Mouse (Mus musculus) MEL (cell line): Measurements from ENCODE around the gene Atrip. TPM values are rescaled to one million over a fixed set of nuclear protein-coding genes. Genes with fewer than 3 reads are reported as not detected.

ENCODE experiments used
- DNase-seq: peaks from one replicate; pipeline ENCODE4 v3.0.0; 2011; ENCODE audit warnings: low read depth, low spot score
- H3K27ac ChIP-seq: 2 replicates; pipeline ENCODE4 v1.5.1; 2012; ENCODE audit warnings: low read depth, mild to moderate bottlenecking, control low read depth, low read length, moderate library complexity; ENCODE audit not compliant: control insufficient read depth
- H3K27me3 ChIP-seq, 2 experiments: fragments of 150-350 bp in 1 of 2; sonication (generic) in 1 of 2; 2 replicates each; pipeline ENCODE4 v1.6.1; 2012; ENCODE audit warnings: low read length in 2 of 2, mild to moderate bottlenecking in 2 of 2, improper control_type of control experiment in 1 of 2, moderate library complexity in 1 of 2; ENCODE audit not compliant: insufficient read depth in 2 of 2, control insufficient read depth in 1 of 2
- H3K36me3 ChIP-seq, 2 experiments: 2 replicates each; pipeline ENCODE4 v1.6.1; 2012 to 2014; ENCODE audit warnings: low read length in 2 of 2, improper control_type of control experiment in 1 of 2, inconsistent platforms in 1 of 2, mild to moderate bottlenecking in 1 of 2; ENCODE audit not compliant: insufficient read depth in 2 of 2, control insufficient read depth in 1 of 2
- H3K4me1 ChIP-seq, 2 experiments: fragments of 150-350 bp in 1 of 2; sonication (generic) in 1 of 2; 2 replicates each; pipeline ENCODE4 v1.6.1; 2012; ENCODE audit warnings: low read length in 2 of 2, improper control_type of control experiment in 1 of 2, mild to moderate bottlenecking in 1 of 2; ENCODE audit not compliant: insufficient read depth in 2 of 2, control insufficient read depth in 1 of 2
- H3K4me3 ChIP-seq, 2 experiments: fragments of 150-350 bp in 1 of 2; sonication (generic) in 1 of 2; 2 replicates each; pipeline ENCODE4 v1.5.1; 2012; ENCODE audit warnings: low read depth in 2 of 2, low read length in 2 of 2, mild to moderate bottlenecking in 2 of 2, moderate library complexity in 2 of 2, control low read depth in 1 of 2, improper control_type of control experiment in 1 of 2; ENCODE audit not compliant: control insufficient read depth in 1 of 2, insufficient read depth in 1 of 2
- H3K79me2 ChIP-seq: 2 replicates; pipeline ENCODE4 v1.6.1; 2012; ENCODE audit warnings: mild to moderate bottlenecking, low read length, moderate library complexity; ENCODE audit not compliant: control insufficient read depth, poor library complexity, insufficient read depth
- H3K9ac ChIP-seq: 2 replicates; pipeline ENCODE4 v1.6.1; 2012; ENCODE audit warnings: low read depth, mild to moderate bottlenecking, control low read depth, low read length, moderate library complexity; ENCODE audit not compliant: control insufficient read depth, poor library complexity, severe bottlenecking
- H3K9me3 ChIP-seq: fragments of 150-350 bp; sonication (generic); replicated peaks from 2 replicates; pipeline ENCODE4 v1.6.1; 2012; ENCODE audit warnings: mild to moderate bottlenecking, low read length, improper control_type of control experiment, moderate library complexity; ENCODE audit not compliant: insufficient read depth
- BHLHE40 ChIP-seq: IDR thresholded peaks from 2 replicates; pipeline ENCODE4 v1.6.1; 2012; ENCODE audit warnings: low read depth, mild to moderate bottlenecking, inconsistent platforms, low read length, improper control_type of control experiment, borderline replicate concordance
- CHD2 ChIP-seq: IDR thresholded peaks from 2 replicates; pipeline ENCODE4 v1.6.1; 2011; ENCODE audit warnings: low read length, improper control_type of control experiment
- E2F4 ChIP-seq: IDR thresholded peaks from 2 replicates; pipeline ENCODE4 v1.6.1; 2011; ENCODE audit warnings: low read depth, low read length, improper control_type of control experiment, borderline replicate concordance
- GABPA ChIP-seq: IDR thresholded peaks from 2 replicates; pipeline ENCODE4 v1.6.1; 2012; ENCODE audit warnings: low read depth, mild to moderate bottlenecking, inconsistent platforms, low read length, improper control_type of control experiment, moderate library complexity
- GATA1 ChIP-seq: IDR thresholded peaks from 2 replicates; pipeline ENCODE4 v1.6.1; 2011; ENCODE audit warnings: low read depth, low read length, improper control_type of control experiment
- KAT2A ChIP-seq: conservative IDR thresholded peaks from 2 replicates; pipeline ENCODE4 v1.6.1; 2012; ENCODE audit warnings: low read depth, low read length, improper control_type of control experiment, inconsistent platforms
- MAFK ChIP-seq: IDR thresholded peaks from 2 replicates; pipeline ENCODE4 v1.6.1; 2011; ENCODE audit warnings: low read depth, mild to moderate bottlenecking, low read length, improper control_type of control experiment, borderline replicate concordance
- MAZ ChIP-seq: IDR thresholded peaks from 2 replicates; pipeline ENCODE4 v1.6.1; 2012; ENCODE audit warnings: low read depth, mild to moderate bottlenecking, inconsistent platforms, low read length, improper control_type of control experiment
- MEF2A ChIP-seq: IDR thresholded peaks from 2 replicates; pipeline ENCODE4 v1.6.1; 2014; ENCODE audit warnings: low read depth, mild to moderate bottlenecking, inconsistent platforms, low read length, improper control_type of control experiment; ENCODE audit not compliant: poor library complexity, insufficient replicate concordance, severe bottlenecking; ENCODE audit errors: extremely low read depth
- MYC ChIP-seq: IDR thresholded peaks from 2 replicates; pipeline ENCODE4 v1.6.1; 2011; ENCODE audit warnings: low read depth, mild to moderate bottlenecking, low read length, improper control_type of control experiment, moderate library complexity
- NRF1 ChIP-seq: IDR thresholded peaks from 2 replicates; pipeline ENCODE4 v1.6.1; 2014; ENCODE audit warnings: low read depth, mild to moderate bottlenecking, inconsistent platforms, low read length, improper control_type of control experiment, moderate library complexity; ENCODE audit not compliant: poor library complexity, insufficient read depth, severe bottlenecking
- POLR2A ChIP-seq, 2 experiments: IDR thresholded peaks; 2 replicates each; pipeline ENCODE4 v1.6.1; 2011 to 2012; ENCODE audit warnings: low read length in 2 of 2, mild to moderate bottlenecking in 2 of 2, control low read depth in 1 of 2, improper control_type of control experiment in 1 of 2, low read depth in 1 of 2, moderate library complexity in 1 of 2; ENCODE audit not compliant: control insufficient read depth in 1 of 2, insufficient read depth in 1 of 2, poor library complexity in 1 of 2
- POLR2AphosphoS2 ChIP-seq: IDR thresholded peaks from 2 replicates; pipeline ENCODE4 v1.6.1; 2011; ENCODE audit warnings: low read length, improper control_type of control experiment
- POLR2AphosphoS5 ChIP-seq: IDR thresholded peaks from 2 replicates; pipeline ENCODE4 v1.6.1; 2012; ENCODE audit warnings: low read depth, borderline replicate concordance, mild to moderate bottlenecking, inconsistent platforms, low read length, moderate library complexity, mixed read lengths
- TAL1 ChIP-seq: IDR thresholded peaks from 2 replicates; pipeline ENCODE4 v1.6.1; 2012; ENCODE audit warnings: mild to moderate bottlenecking, inconsistent platforms, low read length, moderate library complexity, mixed read lengths
- TCF12 ChIP-seq: IDR thresholded peaks from 2 replicates; pipeline ENCODE4 v1.6.1; 2014; ENCODE audit warnings: low read depth, mild to moderate bottlenecking, inconsistent platforms, low read length, improper control_type of control experiment, moderate library complexity
- ZC3H11A ChIP-seq: IDR thresholded peaks from 2 replicates; pipeline ENCODE4 v1.6.1; 2012; ENCODE audit warnings: low read depth, mild to moderate bottlenecking, inconsistent platforms, low read length, improper control_type of control experiment
- ZKSCAN1 ChIP-seq: IDR thresholded peaks from 2 replicates; pipeline ENCODE4 v1.6.1; 2012; ENCODE audit warnings: low read depth, mild to moderate bottlenecking, inconsistent platforms, low read length, improper control_type of control experiment, moderate library complexity
- polyA plus RNA-seq, 2 experiments: library from polyadenylated mRNA; stranded (reverse) in 1 of 2; unstranded in 1 of 2; fragments of >175 nt in 1 of 2; fragments of >200 nt in 1 of 2; gene quantifications; 2 replicates each; pipeline versions ENCODE4 v1.2.1 to v1.2.4; 2012; ENCODE audit warnings: low replicate concordance in 2 of 2, low read depth in 1 of 2; ENCODE audit not compliant: insufficient read length in 2 of 2, insufficient read depth in 1 of 2, missing spikeins in 1 of 2
- total RNA-seq: library from RNA; depleted of rRNA; stranded (reverse); fragments of 300-350 nt; gene quantifications from 2 replicates; pipeline ENCODE4 v1.2.3, GENCODE M21; 2012

The Atrip gene
- total and polyA plus RNA-seq, 3 experiments, result 18.4 to 35.3 TPM; not detected in 1

GRCm38 (mm10) chr9:109103250-109103649, 29.3 kb upstream of the Atrip start:
- TF ChIP-seq MAFK, result no peak
- TF ChIP-seq ZC3H11A, result no peak
- no peak for TF ChIP-seq POLR2AphosphoS5
- no peak for TF ChIP-seq MAZ
- no peak for TF ChIP-seq MYC
- no peak for TF ChIP-seq POLR2AphosphoS2
- no peak for TF ChIP-seq KAT2A
- TF ChIP-seq, all 39 proteins: peak for 0
- no peaks in the 10 kb centered on the region for H3K27me3 ChIP-seq
- DNase-seq, result no peak
- no peaks in the 10 kb centered on the region for H3K79me2 ChIP-seq
- H3K9ac ChIP-seq, result no peak overlapping the region
- no peaks in the 10 kb centered on the region for H3K9me3 ChIP-seq
- H3K4me3 ChIP-seq, result no peak overlapping the region
- no peak overlapping the region for H3K27ac ChIP-seq
- H3K36me3 ChIP-seq, result no peaks in the 10 kb centered on the region
- no peaks in the 10 kb centered on the region for H3K4me1 ChIP-seq

- no peak overlapping the region for H3K4me3 ChIP-seq
- no peaks in the 10 kb centered on the region for H3K79me2 ChIP-seq
- TF ChIP-seq E2F4, result no peak
- TF ChIP-seq TCF12, result no peak
- TF ChIP-seq GATA1, result no peak
- no peak for TF ChIP-seq TAL1
- TF ChIP-seq ZKSCAN1, result no peak
- no peak for TF ChIP-seq MEF2A
- TF ChIP-seq BHLHE40, result no peak
- TF ChIP-seq GABPA, result no peak
- TF ChIP-seq POLR2A (IDR thresholded peaks at IDR 0.05; ENCODE audit: control insufficient read depth in 1 of 2, insufficient read depth in 1 of 2, low read depth in 1 of 2, low read length in 2 of 2, poor library complexity in 1 of 2), result no peak
- TF ChIP-seq CHD2, result no peak
- no peak for TF ChIP-seq MAZ
- TF ChIP-seq NRF1, result no peak
- no peaks in the 10 kb centered on the region for H3K27me3 ChIP-seq
- H3K4me1 ChIP-seq, result no peaks in the 10 kb centered on the region
- no peaks in the 10 kb centered on the region for H3K9me3 ChIP-seq
- no peak overlapping the region for H3K27ac ChIP-seq
- H3K36me3 ChIP-seq, result no peaks in the 10 kb centered on the region
- H3K9ac ChIP-seq, result no peak overlapping the region
- DNase-seq, result no peak
Observed at GRCm38 (mm10) chr9:109102541-109102940, 28.6 kb upstream of the Atrip start.
